Mouse (Mus musculus) kidney, postnatal 25 days (tissue): ENCODE data around the gene Adgrv1.

Experiments used
- DNase-seq, 2 experiments: peaks; one replicate each; pipeline ENCODE4 v3.0.0; 2021; ENCODE audit warnings: mixed read lengths in 2 of 2

Gene Adgrv1

GRCm38 (mm10) chr13:81134412-81134811, 498.5 kb downstream of the Adgrv1 start:
- no peak for DNase-seq

DNA sequence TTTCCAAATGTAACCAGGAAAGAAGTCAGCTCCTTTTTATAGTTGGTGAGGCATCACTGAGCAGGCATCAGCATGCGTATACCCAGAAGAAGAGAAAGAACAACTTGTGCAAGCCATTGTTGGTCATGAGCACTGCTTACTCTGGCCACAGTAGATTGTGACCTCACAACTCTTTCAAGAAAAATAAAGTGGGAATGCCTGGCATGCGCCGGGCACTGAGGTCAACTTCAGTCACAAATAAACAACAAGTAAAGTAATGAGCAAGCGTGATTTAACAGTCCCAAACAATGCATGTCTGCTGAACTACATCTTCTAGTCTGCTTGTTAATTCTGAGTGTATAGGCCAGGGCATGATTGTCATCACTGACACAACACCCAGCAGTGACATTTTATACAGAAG, 499.6 kb downstream of the Adgrv1 start:
- peak; percentile 41 to 59 for DNase-seq

- DNase-seq = no peak
Observed at GRCm38 (mm10) chr13:81132691-81133090, 500.3 kb downstream of the Adgrv1 start.

- DNase-seq = no peak
Observed at GRCm38 (mm10) chr13:81131860-81132259, 501.1 kb downstream of the Adgrv1 start.

GRCm38 (mm10) chr13:81130742-81131524, 502.0 kb downstream of the Adgrv1 start:
- no peak for DNase-seq

GRCm38 (mm10) chr13:81125846-81126245, 507.1 kb downstream of the Adgrv1 start:
- DNase-seq = no peak

DNA sequence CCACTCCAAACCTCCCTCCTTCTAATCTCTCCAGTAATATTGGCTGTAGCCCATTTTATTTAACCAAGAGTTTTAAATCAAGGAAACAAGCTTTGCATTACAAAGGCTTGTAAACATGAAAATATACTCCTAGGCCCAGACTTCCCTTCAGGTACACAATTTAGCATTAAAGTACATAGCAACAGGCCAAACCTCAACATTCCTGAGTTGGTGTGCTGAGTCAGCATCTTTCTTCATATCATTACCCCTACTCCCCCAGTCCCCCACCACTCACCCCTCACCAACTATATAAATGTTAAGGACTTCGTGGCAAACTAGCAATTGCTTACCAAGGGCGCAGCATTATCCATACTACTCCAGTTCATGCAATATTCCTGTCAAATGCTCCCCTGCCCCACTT, 510.7 kb downstream of the Adgrv1 start:
- DNase-seq = no peak

DNA sequence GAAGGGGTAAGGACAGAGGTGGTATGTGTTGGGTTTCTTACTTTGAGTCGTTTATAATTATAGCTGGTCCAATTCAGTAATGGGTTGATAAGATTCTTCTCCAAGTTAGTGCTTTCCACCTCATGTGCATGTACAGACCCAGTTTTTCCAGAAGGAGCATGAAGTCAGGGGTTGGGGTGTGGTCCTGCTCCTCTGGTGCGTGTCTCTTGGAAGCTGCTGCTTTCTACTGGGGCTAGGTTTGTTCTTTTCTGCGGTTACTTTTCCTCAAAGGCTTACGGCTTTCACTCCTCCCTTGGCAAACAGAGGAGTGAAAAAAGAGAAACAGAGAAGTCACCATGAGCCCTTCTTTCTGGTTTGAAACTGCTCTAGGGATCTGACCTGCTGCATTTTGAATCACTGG, 522.5 kb downstream of the Adgrv1 start:
- DNase-seq = no peak

- no peak for DNase-seq
Observed at GRCm38 (mm10) chr13:81109676-81110075, 523.3 kb downstream of the Adgrv1 start.

DNA sequence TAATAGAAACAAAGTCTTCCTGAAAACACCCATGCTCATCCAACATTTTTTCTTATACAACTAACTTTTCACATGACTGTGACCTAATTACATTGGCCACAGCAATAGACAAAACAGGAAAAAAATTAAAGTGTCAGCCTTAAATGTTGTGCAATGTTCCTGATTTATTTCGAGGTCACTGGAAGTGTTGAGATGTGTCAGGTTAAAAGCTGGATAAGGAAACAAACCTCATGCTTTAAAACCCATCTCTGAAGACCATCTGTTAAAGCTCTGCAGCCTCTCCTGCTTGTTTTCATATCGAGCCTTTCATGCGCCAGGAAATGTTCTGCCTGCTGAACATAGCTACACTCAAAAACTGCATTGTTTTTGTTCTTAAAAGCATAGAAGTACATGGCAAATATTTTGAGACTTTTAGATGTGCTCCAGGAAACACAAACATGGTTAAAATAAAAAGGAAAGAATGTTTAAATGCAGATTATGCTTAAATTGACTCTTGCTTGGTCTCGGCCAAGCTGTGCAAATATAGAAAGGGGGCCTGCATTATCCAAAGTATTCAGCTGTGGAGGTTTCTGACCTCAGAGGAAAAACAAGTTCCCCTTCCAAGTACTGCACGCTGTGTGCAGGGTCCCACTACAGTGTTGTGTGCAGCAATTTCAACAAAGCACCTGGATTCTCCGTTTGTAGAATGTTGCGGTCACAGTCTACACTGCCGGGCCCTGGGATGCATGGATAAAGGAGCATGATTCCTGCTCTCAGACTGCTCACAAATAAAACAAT, 524.2 kb downstream of the Adgrv1 start:
- DNase-seq = no peak

DNA sequence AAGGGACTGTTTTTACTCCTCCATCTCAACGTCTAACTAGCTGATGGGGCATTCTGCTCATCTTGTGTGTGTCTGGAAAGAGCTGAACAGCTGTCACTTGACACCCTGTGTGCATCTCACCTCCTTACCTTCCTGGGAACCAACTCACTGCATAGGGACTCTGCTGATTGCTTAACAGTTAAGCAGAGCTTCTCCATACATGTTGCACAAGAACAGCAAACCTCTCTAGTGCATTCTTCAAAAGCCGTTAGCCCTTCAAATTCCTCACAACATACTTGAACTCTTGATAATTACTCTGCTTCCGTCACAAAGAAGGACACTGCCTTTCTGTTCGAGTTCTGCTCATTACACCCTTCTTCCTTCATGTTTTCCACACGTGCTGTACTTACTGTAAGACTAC, 525.5 kb downstream of the Adgrv1 start:
- no peak for DNase-seq

- DNase-seq = peak; percentile 75 to 77
Observed at GRCm38 (mm10) chr13:81103794-81104193, 529.2 kb downstream of the Adgrv1 start.

DNA sequence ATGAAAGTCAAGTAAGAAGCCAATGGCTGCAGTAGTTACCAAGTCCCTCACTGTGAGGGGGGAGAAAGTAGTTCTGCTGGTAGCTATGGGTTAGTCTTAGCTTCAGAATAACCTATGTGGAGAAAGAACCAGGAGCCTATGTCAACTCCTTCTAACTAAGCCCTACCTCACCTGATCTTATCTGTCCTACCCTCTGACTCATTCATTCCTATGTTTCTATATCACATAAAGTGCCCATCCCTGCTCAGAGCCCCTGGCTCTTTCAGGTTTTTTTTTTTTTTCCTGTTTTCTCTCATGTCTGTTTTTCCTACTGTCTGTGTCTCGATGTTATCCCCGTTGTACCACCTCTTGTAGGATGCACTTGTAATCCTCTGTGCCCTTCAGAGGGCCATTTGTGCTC, 536.5 kb downstream of the Adgrv1 start:
- DNase-seq = no peak

DNA sequence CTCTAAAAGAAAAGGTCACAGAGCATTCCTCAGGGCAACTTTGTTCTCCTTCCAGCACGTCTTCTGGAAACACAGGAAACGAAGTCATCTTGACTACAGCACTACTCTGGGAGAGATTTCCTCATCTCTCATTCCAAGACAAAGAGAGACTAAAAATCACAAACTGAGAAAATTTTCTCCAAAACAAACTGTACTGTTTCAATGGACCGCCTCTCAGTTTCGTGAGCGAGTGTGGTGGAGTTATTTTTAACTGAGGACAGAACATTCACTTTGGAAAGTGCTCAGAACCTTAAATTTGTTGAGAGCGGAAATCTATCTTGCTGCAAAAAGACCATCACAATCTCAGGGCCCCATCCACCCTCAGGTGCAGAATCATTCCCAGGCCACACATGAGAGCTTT, 538.4 kb downstream of the Adgrv1 start:
- no peak for DNase-seq

DNA sequence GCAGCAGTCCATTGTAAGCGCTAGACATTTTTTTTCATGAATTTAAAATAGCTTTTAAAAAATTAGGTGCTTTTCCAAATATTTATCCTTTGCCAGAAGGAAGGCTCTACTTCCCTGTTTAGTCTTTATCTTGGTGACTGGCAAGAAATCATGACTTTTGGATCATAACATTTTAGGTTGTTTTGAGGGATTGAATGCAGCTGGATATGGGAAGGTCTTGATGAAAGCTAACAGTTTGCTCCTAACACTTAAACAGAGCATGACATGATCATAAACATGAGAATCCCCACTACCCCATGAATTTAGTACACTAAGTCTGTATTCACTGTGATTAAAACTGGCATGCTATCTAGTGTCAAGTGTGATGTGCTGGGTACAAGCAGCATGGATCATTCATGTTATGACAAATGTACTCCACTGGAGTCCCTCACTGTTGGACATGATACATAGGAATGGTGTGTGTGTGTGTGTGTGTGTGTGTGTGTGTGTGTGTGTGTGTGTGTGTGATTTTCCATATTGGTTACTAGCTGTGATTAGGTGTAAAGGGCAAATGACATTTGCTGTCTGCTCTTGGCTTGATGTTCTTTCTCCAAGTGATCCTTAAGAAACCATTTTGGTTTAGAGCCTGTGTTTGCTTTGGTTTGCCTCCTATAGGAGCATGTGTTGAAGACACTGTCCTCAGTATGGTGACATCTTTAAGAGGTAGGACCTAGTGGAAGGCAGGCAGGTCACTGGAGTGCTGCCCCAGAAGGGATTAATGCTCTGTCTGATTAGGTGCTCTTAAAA, 542.7 kb downstream of the Adgrv1 start:
- no peak for DNase-seq

DNA sequence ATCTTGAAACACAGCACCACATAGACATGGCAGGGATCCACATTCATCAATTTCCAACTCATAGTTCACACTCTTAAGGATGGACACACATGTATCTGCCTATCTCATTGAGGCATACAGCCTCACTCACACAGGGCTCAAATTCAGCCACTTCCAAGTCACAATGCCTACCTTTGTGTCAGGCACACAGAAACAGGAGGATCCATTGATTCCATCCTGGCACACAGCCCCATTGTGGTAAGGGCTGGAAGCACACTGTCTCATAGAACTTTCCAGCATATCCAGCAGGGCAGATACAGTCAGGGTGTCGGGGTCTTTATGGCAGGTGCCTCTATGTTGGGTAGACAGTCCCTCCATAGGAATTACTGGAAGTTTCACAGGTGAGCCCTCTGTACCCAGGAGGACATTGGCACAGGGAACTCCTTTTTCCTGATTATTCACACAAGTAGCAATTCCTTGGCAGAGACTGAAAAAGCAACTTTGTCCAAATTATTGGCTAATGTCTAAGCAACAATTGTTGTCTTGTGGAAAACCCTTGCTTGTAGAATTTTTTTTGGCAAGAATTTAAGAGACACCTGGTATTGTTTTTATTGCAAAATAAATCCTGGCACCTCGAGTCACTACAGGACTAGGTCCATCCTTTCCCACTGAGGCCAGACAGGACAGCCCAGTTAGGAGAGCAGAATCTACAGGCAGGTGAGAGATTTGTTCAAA, 545.8 kb downstream of the Adgrv1 start:
- DNase-seq = no peak

GRCm38 (mm10) chr13:81072214-81072613, 560.7 kb downstream of the Adgrv1 start:
- DNase-seq = no peak

GRCm38 (mm10) chr13:81051448-81051847, 581.5 kb downstream of the Adgrv1 start:
- DNase-seq = no peak

DNA sequence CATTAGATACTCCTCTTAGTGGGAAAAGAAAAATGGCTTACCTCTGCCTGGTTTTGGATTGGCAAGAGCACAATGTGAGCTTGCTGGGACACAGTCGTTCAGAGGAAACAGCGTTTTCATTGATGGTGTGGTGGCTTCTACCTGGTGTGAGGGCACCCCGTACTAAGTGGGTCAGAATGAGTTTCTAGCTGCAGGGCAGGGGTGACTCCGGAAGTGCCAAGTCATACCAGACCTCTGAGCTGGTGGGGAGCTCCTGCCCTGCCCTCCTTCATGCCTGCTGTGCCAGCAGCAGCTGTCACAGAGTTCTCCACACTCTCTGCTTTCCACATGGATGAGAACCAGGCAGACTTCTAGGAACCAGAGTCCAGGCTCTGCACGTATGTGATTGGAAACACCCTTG, 582.0 kb downstream of the Adgrv1 start:
- no peak for DNase-seq

GRCm38 (mm10) chr13:81045345-81045744, 587.6 kb downstream of the Adgrv1 start:
- no peak for DNase-seq
